Mouse (Mus musculus): ENCODE measurements around the gene Sp2. TPM values are rescaled to one million over a fixed set of nuclear protein-coding genes. Genes with fewer than 3 reads are reported as not detected.

Gene Sp2
- total and polyA plus RNA-seq, 2 experiments from 2014 or later = 6.8 to 8.9 TPM

GRCm38 (mm10) chr11:96906431-96907161 lies 76.2 kb downstream of the Sp2 start:
- no peak overlapping the region for H3K4me2 ChIP-seq (ENCODE audit: low read depth, low read length)
- peak; percentile 70 for ATAC-seq (ENCODE audit: insufficient read depth, low read depth)
- peaks cover 27% of the 10 kb centered on the region for H3K36me3 ChIP-seq (replicated peaks; ENCODE audit: control insufficient read depth, insufficient read depth, low read length)
- H3K4me3 ChIP-seq (ENCODE audit: low read depth, low read length) = no peak overlapping the region
- TF ChIP-seq EP300 (IDR thresholded peaks at IDR 0.05; ENCODE audit: low read depth) = 0 out of 2 replicates have a peak, but pooled peaks have one; percentile 19
- TF ChIP-seq CTCF (IDR thresholded peaks at IDR 0.05; ENCODE audit: low read depth) = no peak
- no peaks in the 10 kb centered on the region for H3K27me3 ChIP-seq (ENCODE audit: control insufficient read depth, insufficient read depth, low read length)
- H3K4me1 ChIP-seq (ENCODE audit: control insufficient read depth, insufficient read depth) = peaks cover 10% of the 10 kb centered on the region; the same call in 1 of the 2 replicates
- no peak overlapping the region for H3K27ac ChIP-seq (ENCODE audit: low read depth)
- DNase-seq (ENCODE audit: low spot score) = peak; percentile 62
- 21% methylated on average over 15 of the region's 15 CpGs for WGBS
- no peak overlapping the region for H3K9ac ChIP-seq (replicated peaks; ENCODE audit: low read depth, low read length)
- no peaks in the 10 kb centered on the region for H3K9me3 ChIP-seq (replicated peaks; ENCODE audit: control insufficient read depth, low read length)

Other genes with a start within 250 kb of the Sp2 start
- gene Snx11, start 205.4 kb downstream of the Sp2 start, total RNA-seq (2014; rRNA removed; ENCODE audit: low replicate concordance) = 14.4 and 14.8 TPM in 2 replicates
- gene Snx11, start 205.4 kb downstream of the Sp2 start, polyA plus RNA-seq (2015; fragmentation: Nextera tagmentation; extraction: Ambion mirVana) = 9.0 and 10.2 TPM in 2 replicates
- gene Cbx1, start 193.8 kb downstream of the Sp2 start, total RNA-seq (2014; rRNA removed; ENCODE audit: low replicate concordance) = 9.9 and 24.9 TPM in 2 replicates
- gene Cbx1, start 193.8 kb downstream of the Sp2 start, polyA plus RNA-seq (2015; fragmentation: Nextera tagmentation; extraction: Ambion mirVana) = 35.6 and 42.0 TPM in 2 replicates
- 98.8 and 99.1 TPM in 2 replicates for gene Nfe2l1, start 153.0 kb downstream of the Sp2 start, total RNA-seq (2014; rRNA removed; ENCODE audit: low replicate concordance)
- gene Nfe2l1, start 153.0 kb downstream of the Sp2 start, polyA plus RNA-seq (2015; fragmentation: Nextera tagmentation; extraction: Ambion mirVana) = 81.2 and 83.5 TPM in 2 replicates
- gene Copz2, start 133.1 kb downstream of the Sp2 start, total RNA-seq (2014; rRNA removed; ENCODE audit: low replicate concordance) = 45.8 and 54.7 TPM in 2 replicates
- 119 and 123 TPM in 2 replicates for gene Copz2, start 133.1 kb downstream of the Sp2 start, polyA plus RNA-seq (2015; fragmentation: Nextera tagmentation; extraction: Ambion mirVana)
- 23.6 and 25.2 TPM in 2 replicates for gene Cdk5rap3, start 66.5 kb downstream of the Sp2 start, total RNA-seq (2014; rRNA removed; ENCODE audit: low replicate concordance)
- 45.1 and 46.7 TPM in 2 replicates for gene Cdk5rap3, start 66.5 kb downstream of the Sp2 start, polyA plus RNA-seq (2015; fragmentation: Nextera tagmentation; extraction: Ambion mirVana)
- 0.39 TPM in 1 of 2 replicates, not detected in the other for gene Prr15l, start 54.9 kb downstream of the Sp2 start, total RNA-seq (2014; rRNA removed; ENCODE audit: low replicate concordance)
- 1.2 and 1.3 TPM in 2 replicates for gene Prr15l, start 54.9 kb downstream of the Sp2 start, polyA plus RNA-seq (2015; fragmentation: Nextera tagmentation; extraction: Ambion mirVana)
- 20.9 and 27.3 TPM in 2 replicates for gene Pnpo, start 39.0 kb downstream of the Sp2 start, total RNA-seq (2014; rRNA removed; ENCODE audit: low replicate concordance)
- gene Pnpo, start 39.0 kb downstream of the Sp2 start, polyA plus RNA-seq (2015; fragmentation: Nextera tagmentation; extraction: Ambion mirVana) = 25.0 and 28.1 TPM in 2 replicates
- gene Sp6, start 30.4 kb upstream of the Sp2 start, total RNA-seq (2014; rRNA removed; ENCODE audit: low replicate concordance) = 0.04 and 0.19 TPM in 2 replicates
- gene Sp6, start 30.4 kb upstream of the Sp2 start, polyA plus RNA-seq (2015; fragmentation: Nextera tagmentation; extraction: Ambion mirVana) = 0.08 TPM in 1 of 2 replicates, not detected in the other
- gene Scrn2, start 47.0 kb upstream of the Sp2 start, total RNA-seq (2014; rRNA removed; ENCODE audit: low replicate concordance) = 29.3 and 31.7 TPM in 2 replicates
- gene Scrn2, start 47.0 kb upstream of the Sp2 start, polyA plus RNA-seq (2015; fragmentation: Nextera tagmentation; extraction: Ambion mirVana) = 16.6 and 19.0 TPM in 2 replicates
- gene Lrrc46, start 58.4 kb upstream of the Sp2 start, total RNA-seq (2014; rRNA removed; ENCODE audit: low replicate concordance) = 0.80 TPM in 1 of 2 replicates, not detected in the other
- gene Lrrc46, start 58.4 kb upstream of the Sp2 start, polyA plus RNA-seq (2015; fragmentation: Nextera tagmentation; extraction: Ambion mirVana) = 0.53 and 0.65 TPM in 2 replicates
- gene Mrpl10, start 58.6 kb upstream of the Sp2 start, total RNA-seq (2014; rRNA removed; ENCODE audit: low replicate concordance) = 77.7 and 81.2 TPM in 2 replicates
- gene Mrpl10, start 58.6 kb upstream of the Sp2 start, polyA plus RNA-seq (2015; fragmentation: Nextera tagmentation; extraction: Ambion mirVana) = 67.0 and 67.3 TPM in 2 replicates
- gene Osbpl7, start 67.7 kb upstream of the Sp2 start, total RNA-seq (2014; rRNA removed; ENCODE audit: low replicate concordance) = 8.6 and 10.6 TPM in 2 replicates
- 2.7 and 3.0 TPM in 2 replicates for gene Osbpl7, start 67.7 kb upstream of the Sp2 start, polyA plus RNA-seq (2015; fragmentation: Nextera tagmentation; extraction: Ambion mirVana)
- not detected in 2 replicates for gene Tbx21, start 132.4 kb upstream of the Sp2 start, total RNA-seq (2014; rRNA removed; ENCODE audit: low replicate concordance)
- gene Tbx21, start 132.4 kb upstream of the Sp2 start, polyA plus RNA-seq (2015; fragmentation: Nextera tagmentation; extraction: Ambion mirVana) = not detected in 2 replicates
- gene Tbkbp1, start 168.5 kb upstream of the Sp2 start, total RNA-seq (2014; rRNA removed; ENCODE audit: low replicate concordance) = 8.9 and 27.8 TPM in 2 replicates
- gene Tbkbp1, start 168.5 kb upstream of the Sp2 start, polyA plus RNA-seq (2015; fragmentation: Nextera tagmentation; extraction: Ambion mirVana) = 2.8 and 3.4 TPM in 2 replicates
- 68.2 and 74.8 TPM in 2 replicates for gene Kpnb1, start 204.9 kb upstream of the Sp2 start, total RNA-seq (2014; rRNA removed; ENCODE audit: low replicate concordance)
- gene Kpnb1, start 204.9 kb upstream of the Sp2 start, polyA plus RNA-seq (2015; fragmentation: Nextera tagmentation; extraction: Ambion mirVana) = 17.9 and 18.4 TPM in 2 replicates